Mouse (Mus musculus) ovary, postnatal 36 days (tissue): ENCODE data around the gene Rela.
A peak's percentile ranks its signal among the peaks of the same experiment; 100 is the strongest.

Source experiments
- DNase-seq: peaks from one replicate; pipeline ENCODE4 v3.0.0; 2022; ENCODE audit warnings: low spot score, mixed read lengths

The Rela gene

GRCm38 (mm10) chr19:5637069-5638047, at the start of gene Rela:
TSS of gene Rela (plus strand) at chr19:5637483.
- DNase-seq = peak; percentile 92

- DNase-seq = no peak
Measured at GRCm38 (mm10) chr19:5589159-5589558, 48.1 kb upstream of the Rela start.

DNA sequence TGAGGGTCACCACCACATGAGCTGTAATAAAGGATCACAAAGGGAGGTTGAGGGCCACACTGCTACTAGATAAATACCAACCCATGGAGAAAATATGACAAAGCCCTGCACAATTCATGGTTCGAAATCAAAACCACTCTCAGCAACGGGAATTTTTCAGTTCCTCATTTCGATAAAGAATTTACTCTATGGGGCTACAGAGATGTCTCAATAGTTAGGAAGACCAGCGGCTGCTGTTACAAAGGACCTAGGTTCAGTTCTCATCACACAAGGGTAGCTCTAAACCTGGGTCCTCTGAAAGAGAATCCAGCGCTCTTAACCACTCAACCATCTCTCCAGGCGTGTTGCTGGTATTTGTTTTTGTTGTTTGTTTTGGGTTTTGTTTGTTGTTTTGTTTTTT, 45.4 kb upstream of the Rela start:
- DNase-seq = no peak

DNA sequence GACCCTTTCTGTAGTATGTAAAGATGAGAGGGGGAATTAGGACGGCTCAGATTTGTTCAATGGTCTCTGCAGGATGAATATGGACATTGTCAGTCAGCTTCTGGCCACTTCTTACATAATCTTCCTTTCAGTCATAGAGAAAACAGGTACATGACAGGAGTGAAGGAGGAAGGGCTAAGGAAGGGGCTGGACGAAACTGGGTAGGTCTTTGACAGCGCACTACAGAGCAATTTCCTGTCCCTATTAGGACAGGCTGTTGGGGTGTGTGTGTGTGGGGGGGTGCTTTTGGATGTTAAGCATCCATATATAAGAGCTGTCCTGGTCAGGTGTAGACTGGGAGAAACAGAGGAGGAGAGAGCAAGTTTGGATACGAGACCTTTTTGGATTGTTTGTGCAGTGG, 38.1 kb upstream of the Rela start:
- DNase-seq = no peak

- DNase-seq = peak; percentile 74
Measured at GRCm38 (mm10) chr19:5601752-5602541, 35.3 kb upstream of the Rela start, which contains the start of gene Rnaseh2c. TSS of gene Rnaseh2c (plus strand) at chr19:5601873.

- DNase-seq = no peak
Measured at GRCm38 (mm10) chr19:5603664-5604063, 33.6 kb upstream of the Rela start.

DNA sequence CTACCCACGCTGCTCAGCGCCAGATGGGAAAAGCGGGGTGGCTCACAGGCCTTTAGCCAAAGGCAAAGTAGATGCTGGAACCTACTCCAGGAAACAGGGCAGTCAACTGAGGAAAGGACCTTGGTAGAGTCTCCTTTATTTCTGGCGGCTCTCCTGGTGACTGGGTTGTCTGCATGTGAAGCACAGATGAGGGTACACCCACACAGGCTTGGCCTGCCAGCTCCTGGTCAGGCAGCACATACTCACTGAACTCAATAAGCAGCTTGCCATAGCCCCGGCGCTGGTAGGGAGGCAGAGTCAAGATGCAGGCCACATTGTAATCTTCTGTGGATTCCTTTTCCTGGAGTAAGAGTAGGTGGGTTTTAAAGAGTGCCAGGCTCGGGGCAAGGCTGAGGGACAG, 32.2 kb upstream of the Rela start:
- no peak for DNase-seq

DNA sequence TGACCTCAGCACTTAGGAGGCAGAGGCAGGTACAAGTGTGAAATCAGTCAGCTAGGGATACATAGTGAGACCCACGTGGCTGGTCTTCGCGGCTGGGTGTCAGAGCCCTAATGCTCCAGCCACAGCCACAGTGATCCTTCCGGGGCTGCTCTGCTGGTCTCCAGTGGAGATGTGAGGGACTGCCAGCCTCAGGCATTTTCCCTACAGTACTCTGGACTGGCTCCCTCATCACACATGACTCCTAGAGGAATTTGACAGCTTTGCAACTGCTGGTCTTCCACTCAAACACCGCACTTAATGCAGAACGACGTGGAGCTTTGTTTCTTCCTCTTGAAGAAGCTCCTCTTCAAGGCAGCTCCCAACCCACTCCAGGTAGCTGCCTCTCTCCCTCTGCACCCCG, 31.1 kb upstream of the Rela start:
- no peak for DNase-seq

DNA sequence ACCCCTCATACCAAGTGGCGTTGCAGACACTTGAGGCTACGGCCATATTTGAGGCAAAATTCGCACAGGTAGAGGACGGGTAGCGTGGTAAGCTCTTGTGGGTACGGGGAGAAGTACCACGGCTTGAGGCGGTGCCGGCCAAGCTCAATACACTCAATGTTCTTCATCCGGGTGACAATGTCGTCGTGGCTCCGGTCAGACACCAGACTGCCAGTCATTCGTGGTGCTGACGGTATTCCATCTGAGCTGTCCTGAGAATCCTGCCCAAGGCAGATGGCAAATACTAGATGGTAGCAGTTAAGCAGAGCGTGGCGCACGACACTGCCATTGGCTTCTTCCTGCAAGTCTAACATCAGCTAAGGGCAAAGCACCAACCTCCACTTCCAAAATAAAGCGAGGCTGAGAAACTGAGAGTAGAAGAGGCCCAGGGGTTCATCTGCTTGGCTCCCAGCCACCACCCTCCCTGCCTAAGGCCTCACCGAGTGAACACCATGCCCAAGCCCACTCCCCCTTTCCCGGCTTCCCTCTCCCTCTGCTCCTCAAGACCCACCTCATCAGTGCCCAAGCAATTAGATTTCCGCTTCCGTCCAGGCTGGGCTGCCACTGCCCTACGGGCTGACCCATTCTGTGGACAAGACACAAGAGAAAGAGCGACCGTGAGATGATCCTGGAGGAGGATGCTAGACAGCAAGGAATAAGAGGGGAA, 29.4 kb upstream of the Rela start:
- DNase-seq = no peak

DNA sequence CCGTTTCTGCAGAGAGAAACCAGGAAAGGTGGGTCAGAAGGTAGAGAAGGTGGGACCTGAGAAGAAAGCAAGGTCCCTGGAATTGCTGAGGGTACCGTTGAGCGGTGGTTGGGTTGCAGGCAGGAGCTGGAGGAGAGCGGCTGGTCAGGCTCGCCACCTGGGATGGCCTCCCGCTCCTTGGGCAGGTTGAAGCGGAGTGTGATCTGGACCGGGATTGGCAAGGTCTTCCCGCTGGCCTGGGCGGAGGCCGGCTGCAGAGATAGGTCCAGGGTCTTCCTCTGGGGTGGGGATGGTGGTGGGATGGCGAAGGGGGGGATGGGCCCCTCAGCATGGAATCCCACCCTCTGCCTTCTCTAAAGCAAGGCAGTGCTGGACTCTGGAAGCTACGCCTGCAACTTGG, 28.6 kb upstream of the Rela start:
- DNase-seq = no peak

GRCm38 (mm10) chr19:5609171-5609546, 28.1 kb upstream of the Rela start:
- DNase-seq = no peak

GRCm38 (mm10) chr19:5609547-5610404, 27.5 kb upstream of the Rela start, which contains the start of gene Kat5:
TSS of gene Kat5 (minus strand) at chr19:5610237.
- DNase-seq = peak; percentile 90

DNA sequence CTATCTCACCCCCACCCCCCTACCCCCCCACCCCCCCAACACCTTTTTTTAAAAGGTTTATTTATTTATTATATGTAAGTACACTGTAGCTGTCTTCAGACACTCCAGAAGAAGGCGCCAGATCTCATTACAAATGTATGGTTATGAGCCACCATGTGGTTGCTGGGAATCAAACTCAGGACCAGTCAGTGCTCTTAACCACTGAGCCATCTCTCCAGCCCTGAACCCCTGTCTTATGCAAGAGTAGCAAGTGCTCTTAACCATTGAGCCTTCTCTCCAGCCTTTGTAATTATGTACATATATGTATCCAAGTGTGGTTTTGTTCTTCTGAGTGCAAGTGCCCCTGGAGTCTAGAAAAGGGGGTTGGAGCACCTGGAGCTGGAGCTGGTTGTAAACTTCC, 25.3 kb upstream of the Rela start:
- no peak for DNase-seq

DNA sequence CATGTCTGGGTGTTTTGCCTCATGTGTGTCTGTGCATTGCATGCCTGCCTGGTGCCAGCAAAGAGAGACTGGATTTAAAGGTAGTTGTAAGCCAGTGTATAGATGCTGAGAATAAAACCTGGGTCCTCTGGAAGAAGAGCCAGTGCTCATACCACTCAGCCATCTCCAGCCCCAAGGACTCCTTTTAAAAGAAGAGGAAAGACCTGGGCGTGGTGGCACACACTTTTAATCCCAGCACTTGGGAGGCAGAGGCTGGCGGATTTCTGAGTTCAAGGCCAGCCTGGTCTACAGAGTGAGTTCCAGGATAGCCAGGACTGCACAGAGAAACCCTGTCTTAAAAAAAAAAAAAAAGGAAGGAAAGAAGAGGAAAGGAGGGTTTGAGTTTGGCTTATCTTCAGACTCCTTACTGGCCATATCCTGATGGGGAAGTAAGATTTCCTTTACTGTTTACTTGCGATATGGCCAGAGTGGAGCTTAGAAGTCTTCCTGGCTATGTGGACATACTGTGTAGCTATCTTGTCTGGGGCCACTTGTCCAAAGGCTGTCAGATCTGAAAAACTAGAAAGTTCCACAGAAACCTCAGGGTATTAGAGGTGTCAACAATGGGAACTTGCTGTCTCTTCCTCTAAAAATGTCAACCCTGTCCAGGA, 24.4 kb upstream of the Rela start:
- DNase-seq = no peak

DNA sequence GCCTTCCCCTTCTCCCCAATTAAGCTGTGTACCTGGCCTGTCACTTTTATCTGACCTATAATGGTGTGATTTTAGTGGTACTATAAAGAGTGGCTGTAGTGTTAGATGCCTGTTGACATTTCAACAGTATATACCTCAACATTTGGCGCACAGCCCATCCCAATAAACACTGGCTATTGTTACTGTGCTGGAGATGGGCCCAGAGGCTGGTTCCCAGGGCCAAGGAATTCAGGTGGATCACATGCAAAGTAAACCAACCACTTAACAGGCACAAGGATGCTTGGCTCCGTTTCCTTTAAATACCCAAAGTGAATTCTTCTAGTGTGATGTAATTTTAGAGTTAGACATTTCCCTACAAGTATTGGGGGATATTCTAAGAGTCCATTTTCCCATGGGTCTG, 22.3 kb upstream of the Rela start:
- DNase-seq = no peak

- no peak for DNase-seq
Measured at GRCm38 (mm10) chr19:5620007-5620406, 17.3 kb upstream of the Rela start.

DNA sequence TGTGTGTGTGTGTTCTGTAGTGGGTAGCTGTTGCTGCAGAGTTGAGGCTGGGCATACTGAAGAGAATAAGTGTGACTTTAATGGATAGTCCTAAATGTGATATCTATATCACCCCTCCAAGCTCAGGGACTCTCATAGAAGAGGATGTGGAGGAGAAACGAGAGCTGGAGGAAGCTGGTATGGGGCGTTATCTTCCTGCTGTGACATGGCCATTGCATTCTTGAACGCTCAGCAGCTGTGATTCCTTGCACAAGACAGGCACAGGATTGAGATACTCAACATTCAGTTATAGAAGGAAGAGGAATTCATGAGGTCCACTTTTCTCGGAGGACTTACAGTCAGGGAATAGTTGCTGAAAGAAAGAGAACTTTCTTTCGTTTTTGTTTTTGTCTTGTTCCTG, 15.4 kb upstream of the Rela start:
- no peak for DNase-seq

GRCm38 (mm10) chr19:5625311-5625710, 12.0 kb upstream of the Rela start:
- no peak for DNase-seq

- DNase-seq = no peak
Measured at GRCm38 (mm10) chr19:5629907-5630306, 7.4 kb upstream of the Rela start.

DNA sequence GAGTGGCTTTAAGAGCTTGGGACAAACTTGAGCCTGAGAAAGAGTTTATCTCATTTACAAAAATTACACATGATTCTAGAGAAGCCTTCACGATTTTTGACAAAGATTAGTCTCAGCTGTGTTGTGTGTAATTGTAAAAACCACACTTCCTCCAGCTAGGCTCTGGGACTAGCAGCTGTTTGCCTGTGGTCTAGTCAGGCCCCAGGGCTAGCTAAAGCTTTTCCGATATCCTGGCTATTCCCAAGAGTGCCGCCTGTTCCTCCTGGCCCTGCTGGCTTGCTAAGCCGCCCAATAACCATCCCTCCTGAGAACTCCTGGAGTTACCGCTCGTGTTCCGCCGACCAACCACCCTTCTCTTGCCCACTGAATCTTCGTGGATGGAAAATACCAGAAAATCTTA, 5.2 kb upstream of the Rela start:
- DNase-seq = no peak

- DNase-seq = no peak
Measured at GRCm38 (mm10) chr19:5636036-5636570, 1.2 kb upstream of the Rela start.
